Mouse (Mus musculus) layer of hippocampus, postnatal 25 days (tissue): Measurements from ENCODE around the gene Rab22a. TPM values are rescaled to one million over a fixed set of nuclear protein-coding genes. Genes with fewer than 3 reads are reported as not detected.
"Not testable (repeated sequence)": the region's sequence is repeated elsewhere in the genome, so short reads cannot be mapped to it uniquely, and the experiment has no call there.

Experiments
- DNase-seq, 2 experiments: peaks; one replicate each; pipeline ENCODE4 v3.0.0; 2022; ENCODE audit warnings: mixed read lengths in 2 of 2, low spot score in 1 of 2; ENCODE audit errors: extremely low spot score in 1 of 2
- total RNA-seq, 2 experiments: library from RNA; stranded (reverse); gene quantifications; 2 replicates each; pipeline ENCODE4 v1.2.3; 2021

The Rab22a gene
- total RNA-seq, 2 experiments from 2014 or later: 25.9 to 26.4 TPM

DNA sequence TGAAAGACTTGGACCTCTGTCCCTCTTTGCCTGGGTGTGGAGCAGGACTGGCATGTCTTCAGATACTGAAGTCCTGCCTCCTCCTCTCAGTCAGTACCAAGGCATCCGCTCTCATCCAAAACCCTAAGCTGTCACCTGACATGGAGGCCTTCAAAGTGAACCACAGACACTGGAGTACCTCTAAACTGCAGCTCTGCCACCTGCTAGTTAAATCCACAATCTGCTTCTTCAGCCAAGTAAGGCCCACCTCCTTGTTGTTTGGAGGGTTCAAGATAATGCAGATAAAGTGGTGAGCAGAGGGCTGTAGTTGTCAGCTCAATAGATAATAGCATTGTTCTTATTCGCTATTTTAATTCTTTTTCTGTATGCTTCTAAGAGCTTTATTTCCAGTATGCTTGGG is 5.7 kb downstream of the Rab22a start:
- DNase-seq: no peak

DNA sequence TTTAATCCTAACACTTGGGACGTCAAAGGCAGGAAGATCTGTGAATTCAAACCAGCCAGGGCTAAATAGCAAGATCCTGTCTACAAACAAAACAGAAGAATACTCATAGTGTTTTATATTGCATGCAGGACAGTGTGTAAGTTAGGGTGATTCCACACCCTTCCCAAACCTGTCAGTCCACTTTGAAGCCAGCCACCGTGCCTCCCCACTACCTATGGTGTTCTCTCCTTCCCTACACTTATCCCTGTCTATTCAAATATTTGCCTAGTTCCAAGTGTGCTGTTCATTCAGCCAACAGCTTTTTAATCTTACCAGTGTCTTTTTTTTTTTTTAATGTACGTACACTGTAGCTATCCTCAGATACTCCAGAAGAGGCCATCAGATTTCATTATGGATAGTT is 7.3 kb downstream of the Rab22a start:
- no peak for DNase-seq

DNA sequence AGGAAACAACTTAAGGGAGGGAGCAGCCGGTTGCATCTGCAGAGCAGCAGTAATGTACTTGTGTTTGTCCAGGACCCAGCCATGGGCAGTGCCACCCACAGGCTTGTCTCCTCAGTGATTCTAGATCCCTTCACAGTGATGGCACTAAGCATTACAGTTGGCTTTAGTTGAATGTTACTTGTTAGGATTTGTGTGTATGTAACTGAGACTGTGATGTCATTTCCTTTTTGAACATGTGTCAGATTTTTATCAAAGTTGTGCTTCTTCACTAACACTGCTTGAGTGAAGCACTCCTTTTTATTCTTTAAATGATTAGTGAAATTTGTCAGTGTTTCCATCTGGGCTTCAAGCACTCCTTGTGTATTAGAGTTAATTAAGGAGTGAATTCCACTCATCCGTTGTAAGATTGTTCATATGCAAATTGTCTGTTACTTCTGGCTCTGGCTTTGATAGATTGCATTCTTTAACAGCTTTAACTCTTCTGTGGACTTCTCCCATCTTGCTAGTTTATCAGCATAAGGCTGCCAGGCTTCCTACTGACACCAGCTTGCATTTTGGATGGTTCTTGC is 12.9 kb downstream of the Rab22a start:
- DNase-seq: no peak

DNA sequence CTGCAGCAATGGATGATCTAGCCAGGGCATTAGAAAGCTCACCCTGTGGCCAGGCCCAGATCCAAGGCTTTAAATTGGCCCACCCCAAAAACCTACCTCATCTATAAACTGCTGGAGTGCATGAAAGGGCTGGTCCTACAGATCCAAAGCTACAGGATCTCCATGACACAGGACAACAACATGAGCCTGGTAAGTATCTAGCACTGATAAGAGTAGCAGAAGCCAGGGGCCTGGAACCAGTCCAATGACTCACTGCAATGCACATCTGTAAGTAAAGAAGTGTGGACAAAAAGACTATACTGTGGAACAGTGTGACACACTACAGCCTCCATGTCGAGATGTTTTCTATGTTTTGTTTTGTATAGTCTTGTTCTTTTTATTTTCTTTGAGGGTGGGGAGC is 13.9 kb downstream of the Rab22a start:
- DNase-seq: no peak

DNA sequence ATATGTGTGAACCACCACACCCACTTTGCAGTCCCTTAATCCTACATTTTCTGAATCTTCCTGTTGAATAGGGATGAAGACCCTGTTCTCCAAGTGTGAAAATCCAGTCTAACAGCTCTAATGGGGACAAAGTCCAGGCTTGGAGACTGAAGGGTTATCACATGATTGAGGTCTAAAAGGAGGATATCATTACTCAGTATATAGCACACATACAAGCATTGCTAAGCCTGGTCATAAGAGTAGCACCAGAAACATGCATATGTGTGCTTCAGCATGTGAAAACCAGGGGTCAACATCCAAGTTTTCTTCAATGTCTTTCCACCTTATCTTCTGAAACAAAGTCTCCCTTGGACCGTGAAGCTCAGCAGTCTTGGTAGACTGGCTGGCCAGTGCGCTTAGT is 19.0 kb downstream of the Rab22a start:
- DNase-seq: no peak

DNA sequence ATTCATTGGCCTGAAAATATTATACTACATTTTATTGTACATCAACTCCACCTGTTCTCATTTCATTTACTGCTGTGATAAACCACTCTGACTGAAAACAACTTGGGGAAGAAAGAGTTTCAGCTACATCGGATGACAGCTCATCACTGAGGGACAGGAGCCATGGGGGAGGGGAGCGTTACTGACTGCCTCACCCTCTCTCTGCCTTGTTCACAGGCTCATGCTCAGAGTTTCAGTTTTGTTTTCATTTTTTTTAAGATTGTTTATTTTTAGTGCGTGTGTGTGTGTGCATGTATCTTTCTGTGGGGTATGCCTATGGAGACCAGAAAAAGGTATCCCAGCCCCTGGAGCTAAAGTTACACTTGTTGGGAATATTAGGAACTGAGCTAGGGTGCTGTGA is 19.7 kb downstream of the Rab22a start:
- no peak for DNase-seq

DNA sequence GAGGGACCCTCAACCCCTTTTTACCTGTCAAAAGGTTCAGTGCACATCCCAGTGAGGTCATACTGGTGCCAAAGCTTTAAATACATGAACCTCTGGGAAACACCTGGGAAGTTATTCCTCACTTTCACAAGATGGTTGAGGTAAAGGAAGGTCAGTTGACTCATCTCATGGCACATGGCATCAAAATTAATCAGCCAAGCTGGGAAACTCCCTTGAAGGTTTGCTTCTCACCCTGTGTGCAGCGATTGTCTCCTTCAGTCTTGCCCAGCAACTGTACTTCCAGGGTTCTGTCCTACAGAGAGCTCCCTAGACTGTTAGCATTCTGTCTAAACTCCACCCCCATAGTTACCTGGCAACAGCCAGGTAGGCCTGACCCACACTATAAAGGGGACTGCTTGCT is 20.6 kb downstream of the Rab22a start:
- no peak for DNase-seq

DNA sequence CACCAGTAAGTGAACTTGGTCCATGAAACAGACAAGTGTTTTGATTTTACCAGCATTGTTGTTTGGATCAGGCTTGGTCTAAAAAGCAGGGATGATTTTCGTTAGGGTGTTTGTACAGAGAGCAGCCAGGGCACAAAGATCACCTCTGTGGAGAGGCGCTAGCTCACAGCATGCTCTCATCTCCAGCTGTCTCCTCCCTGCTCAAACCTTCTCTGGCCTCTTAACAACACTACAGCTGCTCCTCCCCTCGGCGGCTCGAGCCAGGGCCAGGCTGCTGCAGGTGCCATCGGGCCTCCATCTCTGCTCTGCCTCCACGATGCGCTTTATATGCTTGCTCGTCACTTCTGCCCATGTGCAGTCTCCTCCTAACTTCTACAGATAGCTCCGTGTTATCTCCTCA is 23.2 kb downstream of the Rab22a start:
- DNase-seq: no peak

DNA sequence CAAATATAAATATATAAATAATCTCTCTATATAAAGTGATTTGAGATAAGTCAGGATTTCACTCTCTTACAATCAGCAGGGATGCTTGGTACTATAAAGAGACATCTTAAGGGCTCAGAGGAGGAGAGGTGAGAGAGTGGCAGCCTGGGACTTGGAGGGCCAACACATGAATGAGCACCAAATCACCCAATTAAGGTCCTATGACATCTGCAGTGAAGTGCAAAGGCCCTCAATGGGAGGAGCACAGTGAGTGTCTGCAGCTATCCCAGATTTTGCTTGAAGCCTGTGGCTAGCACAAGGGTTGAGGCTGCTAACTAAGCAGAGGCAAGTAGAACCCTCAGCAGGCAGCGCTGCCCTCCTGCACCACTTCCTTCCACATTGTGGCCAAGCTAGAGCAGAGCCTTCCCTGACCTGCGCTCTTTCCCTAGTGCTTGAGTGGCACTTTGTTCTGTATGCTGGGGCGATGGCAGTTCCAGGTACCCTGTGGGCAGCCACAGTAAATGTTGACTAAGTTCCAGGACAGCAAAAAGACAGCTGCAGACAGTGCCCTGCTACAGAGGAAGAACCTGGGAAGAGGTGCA is 26.3 kb downstream of the Rab22a start:
- DNase-seq: no peak

DNA sequence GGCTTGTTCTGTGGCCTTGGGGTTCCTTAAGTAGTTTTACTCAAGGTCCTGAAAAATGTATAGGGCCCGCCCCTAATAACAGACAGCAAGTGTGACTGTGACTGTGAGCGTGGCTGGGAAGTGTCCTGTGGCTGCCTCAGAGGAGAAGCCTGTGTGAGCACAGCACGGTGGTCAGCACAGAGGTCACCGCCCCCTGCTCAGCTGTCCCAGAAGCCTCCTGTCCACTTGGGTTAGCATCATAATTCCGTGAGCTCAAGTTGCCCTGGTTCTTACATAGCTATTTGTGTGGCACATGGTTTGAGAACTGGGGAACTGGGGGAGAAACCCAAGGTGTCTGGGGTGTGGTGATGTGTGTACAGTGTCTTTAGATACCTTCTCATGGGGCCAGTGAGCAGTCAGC is 27.8 kb downstream of the Rab22a start:
- DNase-seq: no peak

DNA sequence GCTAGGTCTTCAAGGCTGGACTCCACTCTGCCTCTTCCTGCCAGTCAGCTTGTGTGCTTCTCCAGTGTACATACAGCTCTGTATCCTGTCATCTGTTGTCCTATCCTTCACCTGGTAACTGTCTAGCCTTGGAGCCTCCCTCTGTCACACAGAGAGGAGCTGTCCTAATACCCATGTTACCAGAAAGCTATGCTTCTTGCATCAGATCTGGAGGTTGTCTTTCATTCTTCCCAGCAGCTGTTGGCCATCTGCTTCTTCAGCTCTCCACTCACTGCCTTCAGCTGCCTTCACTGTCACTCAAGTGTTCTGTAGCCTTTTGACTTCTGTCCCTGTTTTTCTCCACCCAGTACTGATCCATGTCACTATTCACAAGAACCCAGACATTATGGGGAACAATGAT is 30.3 kb downstream of the Rab22a start:
- no peak for DNase-seq

DNA sequence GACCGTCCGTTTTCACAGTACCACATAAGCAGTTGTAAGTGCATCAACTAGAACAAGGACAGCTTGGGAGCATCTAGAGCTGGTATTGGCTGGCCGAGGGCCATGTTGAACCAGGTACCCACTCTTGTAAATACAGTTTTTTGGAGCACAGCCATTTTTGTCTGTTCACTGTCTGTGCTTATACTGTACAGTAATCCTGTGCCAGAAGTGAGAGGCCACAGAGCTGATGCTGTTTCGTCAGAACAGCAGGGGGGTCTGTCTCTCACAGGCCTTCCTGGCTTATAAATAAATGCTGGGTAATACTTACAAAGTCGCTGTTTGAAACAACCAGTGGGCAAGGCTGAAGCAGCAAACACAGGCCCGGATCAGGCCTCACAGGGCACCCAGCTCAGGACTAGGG is 32.2 kb downstream of the Rab22a start:
- no peak for DNase-seq

DNA sequence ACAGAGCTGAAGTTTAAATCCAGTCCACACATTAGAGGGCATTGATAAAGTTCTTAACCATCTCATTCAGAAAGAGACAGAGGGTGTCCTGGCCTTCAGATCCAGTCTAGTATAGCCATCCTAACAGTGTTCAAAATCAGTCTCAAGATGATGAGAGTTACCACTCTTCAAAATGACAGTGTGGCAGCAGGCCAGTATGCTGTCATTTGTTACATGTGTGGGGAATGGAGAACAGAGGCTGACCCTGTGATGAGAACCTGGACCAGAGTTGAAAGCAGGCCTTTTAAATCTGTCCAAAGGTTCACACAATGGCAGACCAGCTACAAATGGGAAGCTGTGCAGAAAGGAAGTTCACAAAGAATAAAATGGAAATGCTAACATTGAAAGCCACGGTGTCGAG is 33.1 kb downstream of the Rab22a start:
- DNase-seq: no peak

DNA sequence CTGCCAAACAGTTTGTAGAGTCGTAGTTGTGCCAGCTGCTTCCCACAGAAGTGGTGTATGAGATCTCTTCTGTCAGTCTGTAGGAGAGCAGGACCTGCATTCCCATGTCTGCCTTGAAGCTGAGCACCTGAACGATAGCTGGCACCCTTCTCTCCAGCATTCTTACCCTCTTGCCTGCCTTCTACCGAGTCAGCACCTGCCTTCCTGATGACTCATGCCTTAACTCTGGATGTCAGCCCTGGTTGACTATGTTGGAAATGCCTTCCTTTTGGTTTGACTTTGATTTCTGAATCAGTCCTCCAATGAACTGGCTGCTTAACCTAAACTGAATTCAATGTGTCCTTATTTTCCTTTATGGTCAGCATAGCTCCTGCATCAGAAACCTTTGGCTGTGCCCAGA is 39.3 kb downstream of the Rab22a start:
- DNase-seq: no peak

DNA sequence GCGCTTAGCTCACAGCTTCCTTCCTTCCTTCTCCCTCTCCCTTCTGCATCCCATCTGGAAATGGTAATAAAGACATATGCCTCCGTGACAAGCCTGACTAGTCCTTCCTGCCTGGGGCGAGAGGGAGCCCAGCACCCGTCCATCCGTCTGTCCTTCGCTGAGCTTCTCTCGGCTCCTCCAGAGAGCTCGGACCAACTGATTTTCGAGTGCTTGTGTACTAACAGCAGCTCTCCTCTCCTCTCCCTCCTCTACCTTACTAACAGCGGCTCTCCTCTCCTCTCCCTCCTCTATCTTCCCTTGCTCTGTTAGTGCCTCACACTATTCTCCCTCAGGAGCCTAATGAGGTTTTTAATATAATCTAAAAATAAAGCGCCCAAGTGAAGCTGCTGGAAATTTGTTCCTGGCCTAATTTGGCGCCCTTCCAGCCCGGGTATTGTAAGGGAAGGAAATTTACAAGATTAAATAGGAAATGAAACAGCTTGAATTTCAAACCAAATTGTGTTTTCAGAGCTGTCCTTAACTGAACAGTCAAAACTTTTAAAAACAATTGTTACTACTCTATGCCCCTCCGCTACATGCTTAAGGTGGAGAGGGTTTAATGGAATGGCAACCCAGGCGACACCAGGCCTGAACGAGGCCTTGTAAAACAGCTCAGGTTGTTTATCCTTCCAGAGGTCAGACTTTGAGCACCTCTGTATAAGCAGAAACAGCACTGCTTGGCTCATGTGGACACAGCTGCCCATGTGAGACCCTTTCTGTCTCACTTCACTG is 42.7 kb downstream of the Rab22a start:
- peak in 1 of 2 experiments; percentile 16 for DNase-seq

DNA sequence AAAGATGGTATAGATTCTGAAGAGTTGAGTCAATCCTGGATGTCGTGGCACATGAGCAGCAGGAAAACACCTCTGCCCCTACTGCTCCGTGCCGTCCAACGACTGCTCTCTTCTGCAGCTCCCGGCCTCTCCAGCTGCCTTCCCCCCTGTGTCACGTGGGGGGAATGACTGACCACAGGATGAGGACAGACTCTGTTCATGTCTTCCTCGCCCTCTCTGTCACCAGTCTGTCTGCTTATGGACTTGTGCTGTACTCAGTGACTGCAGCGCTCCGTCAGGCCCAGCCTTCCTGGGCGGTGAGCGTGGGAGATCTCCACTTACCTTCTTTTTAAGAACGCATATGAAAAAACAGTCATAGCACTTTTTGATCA is 43.3 kb downstream of the Rab22a start:
- DNase-seq: no peak

DNA sequence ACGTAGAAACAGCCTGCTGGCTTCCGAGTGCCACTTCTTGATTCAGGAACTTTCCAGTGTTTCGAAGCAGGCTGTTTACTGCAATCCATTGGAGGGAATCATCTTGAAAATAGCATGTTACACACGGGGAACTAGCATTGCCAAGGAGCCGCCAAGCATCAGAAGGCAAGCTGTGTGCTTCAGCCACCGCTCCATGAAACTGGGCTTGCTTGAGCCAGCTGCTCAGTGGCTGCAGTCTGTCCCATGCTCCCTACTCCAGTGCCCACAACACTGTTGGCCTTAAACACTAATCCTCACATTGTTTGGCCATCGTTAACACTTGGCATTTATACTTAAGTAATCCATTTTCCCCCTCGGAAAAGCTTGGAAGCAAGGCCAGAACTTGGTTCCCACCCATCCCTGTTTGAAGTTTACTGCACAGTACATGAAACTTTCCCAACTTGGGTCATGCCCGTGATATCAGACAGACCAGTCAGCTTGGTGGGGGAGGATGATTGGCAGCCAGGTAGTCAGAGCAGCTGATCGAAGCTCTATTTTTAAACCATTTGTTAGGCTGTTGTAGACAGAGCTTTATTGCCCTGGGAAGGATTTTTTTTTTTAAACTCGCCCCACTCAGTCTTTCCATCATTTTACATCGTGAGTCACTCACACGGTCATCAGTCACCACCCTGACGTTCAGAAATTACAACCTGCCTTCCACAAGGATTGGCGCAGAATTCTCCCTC is 46.4 kb downstream of the Rab22a start:
- DNase-seq: no peak

DNA sequence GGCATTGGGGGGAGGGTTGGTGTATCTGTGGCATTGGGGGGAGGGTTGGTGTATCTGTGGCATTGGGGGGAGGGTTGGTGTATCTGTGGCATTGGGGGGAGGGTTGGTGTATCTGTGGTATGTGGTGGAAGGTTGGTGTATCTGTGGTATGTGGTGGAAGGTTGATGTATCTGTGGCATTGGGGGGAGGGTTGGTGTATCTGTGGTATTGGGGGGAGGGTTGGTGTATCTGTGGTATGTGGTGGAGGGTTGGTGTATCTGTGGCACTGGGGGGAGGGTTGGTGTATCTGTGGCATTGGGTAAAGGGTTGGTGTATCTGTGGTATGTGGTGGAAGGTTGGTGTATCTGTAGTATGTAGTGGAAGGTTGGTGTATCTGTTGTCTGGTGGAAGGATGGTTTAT is 48.1 kb downstream of the Rab22a start:
- DNase-seq: not testable (repeated sequence)

DNA sequence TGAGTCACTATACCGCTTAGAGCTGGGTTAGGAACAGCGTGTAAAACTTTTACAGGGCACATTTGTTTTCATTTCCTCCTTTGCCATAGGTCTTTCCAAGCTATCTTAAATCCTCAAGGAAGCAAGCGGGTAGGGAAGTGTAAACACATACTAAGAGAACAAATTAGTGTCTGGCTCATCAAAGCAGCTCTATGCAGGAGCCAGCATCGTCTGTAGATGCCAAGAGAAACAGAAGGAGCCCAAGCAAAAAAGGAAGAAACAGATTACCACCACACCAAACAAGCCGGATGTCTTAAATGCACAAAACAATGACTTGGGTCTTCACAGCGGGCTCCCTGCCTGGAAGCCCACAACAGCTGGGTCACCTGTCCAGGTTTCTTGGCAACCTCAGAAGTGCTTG is 50.6 kb downstream of the Rab22a start:
- DNase-seq: no peak

DNA sequence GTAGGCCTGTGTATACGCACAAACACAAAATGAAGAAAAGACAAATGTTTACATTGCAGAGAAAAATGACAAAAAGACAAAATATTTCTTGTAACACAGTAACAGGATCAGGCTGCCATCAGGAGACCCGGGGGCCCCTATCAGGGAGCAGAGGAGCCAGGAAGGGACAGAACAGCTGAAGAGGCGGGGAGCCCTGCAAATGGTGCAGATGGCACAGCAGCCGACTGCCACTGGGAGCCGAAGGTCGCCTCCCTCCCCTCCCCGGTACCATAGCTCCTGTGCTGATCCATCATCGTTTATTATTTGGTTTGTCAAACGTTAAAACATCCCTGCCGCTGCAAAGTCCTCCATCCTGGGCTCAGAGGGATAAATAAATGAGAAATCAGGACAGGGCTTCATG is 53.1 kb downstream of the Rab22a start:
- no peak for DNase-seq

DNA sequence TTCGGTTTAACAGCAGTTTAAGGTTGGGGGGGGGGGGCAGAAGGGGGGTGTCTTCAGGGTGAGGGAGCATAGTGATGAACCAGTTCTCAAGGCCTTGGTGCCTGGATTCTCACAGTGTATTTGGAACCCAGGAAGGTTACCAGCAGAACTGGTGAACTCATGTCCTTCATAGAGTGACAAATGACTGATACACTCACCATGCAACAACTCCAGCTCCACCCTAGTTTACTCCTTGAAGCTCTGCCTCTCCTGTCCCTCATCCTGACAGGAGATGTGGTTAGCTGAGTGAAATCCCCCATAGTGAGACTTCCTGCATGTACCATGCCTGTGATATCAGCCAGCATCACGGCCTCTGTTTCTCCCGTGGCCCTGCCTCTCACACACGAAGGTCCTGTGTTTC is 53.7 kb downstream of the Rab22a start:
- DNase-seq: no peak
